Mouse (Mus musculus) liver, adult 2 months (tissue): Measurements from ENCODE around the gene Hoxa5.

Experiments used
- CTCF ChIP-seq: fragments of 200-500 bp; IDR thresholded peaks from 2 replicates; pipeline ENCODE4 v1.5.1; 2011; ENCODE audit warnings: low read depth, low read length, control low read depth
- POLR2A ChIP-seq: fragments of 200-500 bp; IDR thresholded peaks from 2 replicates; pipeline ENCODE4 v1.6.1; 2011; ENCODE audit warnings: low read length, control low read depth; ENCODE audit not compliant: insufficient read depth; ENCODE audit errors: extremely low read depth

DNA sequence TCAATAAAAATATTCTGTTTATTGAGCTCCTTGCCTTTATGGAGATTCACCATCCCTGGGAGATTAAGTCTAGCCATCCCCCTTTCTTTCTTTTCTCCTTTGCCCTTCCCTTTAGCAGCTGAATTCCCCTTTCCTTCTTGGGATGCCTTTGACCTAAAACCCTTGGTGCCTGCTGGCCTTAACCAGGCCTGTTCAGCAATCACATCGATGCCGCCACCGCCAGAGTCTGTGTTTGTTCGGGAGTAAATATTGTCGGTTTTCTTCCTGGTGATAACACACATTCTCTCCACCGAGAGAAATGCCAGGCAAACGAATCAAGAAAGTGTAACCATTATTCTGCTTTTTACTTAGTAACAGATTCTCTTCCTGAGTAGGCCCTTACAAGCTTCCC lies 33.8 kb upstream of the Hoxa5 start:
- TF ChIP-seq CTCF (no peak), POLR2A (no peak)
